Mouse (Mus musculus): ENCODE measurements around the gene Gpr107. TPM values are rescaled to one million over a fixed set of nuclear protein-coding genes. Genes with fewer than 3 reads are reported as not detected.

Gene Gpr107
- polyA plus RNA-seq, 1 experiment from 2014 or later, result 36.4 TPM

DNA sequence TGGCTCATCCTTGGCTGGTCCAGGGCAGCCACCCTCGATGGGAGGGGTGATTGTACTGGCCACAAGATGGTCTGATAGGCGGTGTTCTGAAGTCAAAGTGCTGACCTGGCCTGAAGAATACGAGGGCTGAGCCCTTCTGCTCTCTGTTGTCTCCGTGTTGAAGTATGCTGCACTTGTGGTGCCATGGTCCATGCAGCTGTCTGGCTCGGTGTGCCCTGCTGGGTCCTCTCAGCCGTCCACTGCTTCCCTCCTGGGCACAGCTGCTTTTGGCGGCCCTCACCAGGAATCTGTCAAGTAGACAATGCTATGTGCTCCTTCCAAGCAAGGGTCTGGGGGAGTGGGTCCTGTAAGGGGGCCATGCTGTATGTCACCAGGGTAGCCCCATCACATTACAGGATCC is 68.7 kb downstream of the Gpr107 start:
- no peak for ATAC-seq (ENCODE audit: insufficient number of reproducible peaks, insufficient read depth, low FRiP score, low TSS enrichment, low read depth)
- H3K4me2 ChIP-seq, result no peak overlapping the region
- peaks cover 9% of the 10 kb centered on the region for H3K36me3 ChIP-seq
- H3K9ac ChIP-seq (replicated peaks), result no peak overlapping the region
- H3K4me3 ChIP-seq (replicated peaks), result no peak overlapping the region
- H3K27me3 ChIP-seq, result no peaks in the 10 kb centered on the region
- 82% methylated on average over 7 of the region's 7 CpGs for WGBS
- no peak overlapping the region for H3K27ac ChIP-seq
- H3K9me3 ChIP-seq, result no peaks in the 10 kb centered on the region
- no peaks in the 10 kb centered on the region for H3K4me1 ChIP-seq (replicated peaks)

DNA sequence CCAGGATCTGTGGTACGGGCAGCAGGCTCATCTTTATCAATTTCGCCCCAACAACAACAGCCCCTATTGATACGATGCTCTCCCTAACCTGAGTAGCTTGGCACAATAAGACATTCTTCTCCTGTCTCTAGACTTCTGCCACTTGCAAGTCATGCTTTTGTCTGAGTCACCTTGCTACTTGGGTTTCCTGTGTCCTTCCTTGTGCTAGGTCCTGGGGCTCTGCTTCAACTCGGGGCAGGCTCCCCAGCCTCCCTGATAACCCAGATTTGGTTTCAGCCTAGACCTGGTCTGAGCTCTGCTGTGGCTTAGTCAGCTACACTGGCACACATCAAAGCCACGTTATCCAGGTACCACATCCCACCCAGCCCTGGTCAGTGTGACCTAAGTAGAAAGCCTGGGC is 69.5 kb downstream of the Gpr107 start:
- 78% methylated on average over 5 of the region's 5 CpGs for WGBS

DNA sequence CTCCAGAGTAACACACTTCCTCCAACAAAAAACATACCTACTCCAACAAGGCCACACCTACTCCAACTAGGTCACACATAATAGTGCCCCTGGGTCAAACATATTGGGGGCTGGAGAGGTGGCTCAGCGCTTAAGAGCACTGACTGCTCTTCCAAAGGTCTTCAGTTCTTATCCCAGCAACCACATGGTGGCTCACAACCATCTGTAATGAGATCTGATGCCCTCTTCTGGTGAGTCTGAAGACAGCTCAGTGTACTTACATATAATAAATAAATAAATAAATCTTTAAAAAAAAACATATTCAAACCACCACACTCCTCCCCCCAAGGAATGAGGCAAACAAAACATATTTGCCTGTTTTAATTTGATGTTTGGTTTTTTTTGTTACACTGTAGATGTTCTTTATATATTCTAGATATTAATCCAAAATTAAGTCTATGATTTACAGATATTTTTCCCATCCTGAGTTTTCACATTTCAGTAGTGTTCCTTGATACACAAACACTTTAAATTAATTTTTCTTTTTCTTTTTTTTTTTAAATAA is 76.7 kb downstream of the Gpr107 start:
- H3K27me3 ChIP-seq, result no peaks in the 10 kb centered on the region
- H3K9ac ChIP-seq (replicated peaks), result no peak overlapping the region
- H3K4me1 ChIP-seq (replicated peaks), result no peaks in the 10 kb centered on the region
- 54% methylated on average over 1 of the region's 1 CpGs for WGBS
- no peak overlapping the region for H3K4me3 ChIP-seq (replicated peaks)
- no peak for ATAC-seq (ENCODE audit: insufficient number of reproducible peaks, insufficient read depth, low FRiP score, low TSS enrichment, low read depth)
- peaks cover 9% of the 10 kb centered on the region for H3K9me3 ChIP-seq
- H3K36me3 ChIP-seq, result no peaks in the 10 kb centered on the region
- H3K27ac ChIP-seq, result no peak overlapping the region
- H3K4me2 ChIP-seq, result no peak overlapping the region

More for the DNA sequence above, 69.5 kb downstream of the Gpr107 start:
- peaks cover 7% of the 10 kb centered on the region for H3K9me3 ChIP-seq
- no peak overlapping the region for H3K4me3 ChIP-seq (replicated peaks)
- H3K36me3 ChIP-seq, result peaks cover 2% of the 10 kb centered on the region; the same call in 1 of the 2 replicates
- no peak overlapping the region for H3K4me2 ChIP-seq
- ATAC-seq (ENCODE audit: insufficient number of reproducible peaks, insufficient read depth, low FRiP score, low TSS enrichment, low read depth), result no peak
- H3K4me1 ChIP-seq (replicated peaks), result no peaks in the 10 kb centered on the region
- no peaks in the 10 kb centered on the region for H3K27me3 ChIP-seq
- no peak overlapping the region for H3K27ac ChIP-seq
- H3K9ac ChIP-seq (replicated peaks), result no peak overlapping the region

DNA sequence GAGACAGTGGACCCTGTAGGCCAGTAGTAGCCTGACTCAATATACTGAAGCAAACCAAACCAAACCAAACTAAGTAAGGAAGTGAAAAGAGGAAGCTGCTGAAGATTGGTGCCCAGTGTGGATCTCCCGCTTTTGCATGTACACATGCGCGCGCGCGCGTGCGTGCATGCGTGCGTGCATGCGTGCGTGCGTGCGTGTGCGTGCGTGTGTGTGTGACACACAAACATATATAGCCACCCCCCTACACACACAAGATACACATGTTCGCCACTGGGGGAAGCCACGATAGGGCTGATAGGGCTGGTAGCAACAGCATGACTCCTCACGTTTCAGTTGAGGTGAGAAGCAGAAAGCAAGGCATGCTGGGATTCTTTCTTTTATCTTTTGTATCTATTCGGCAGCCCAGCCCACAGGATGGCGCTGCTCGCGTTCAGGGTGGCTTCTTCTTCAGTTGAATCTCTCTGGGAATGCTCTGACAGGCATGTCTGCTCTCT is 87.1 kb downstream of the Gpr107 start:
- no peak overlapping the region for H3K9ac ChIP-seq (replicated peaks)
- no peaks in the 10 kb centered on the region for H3K9me3 ChIP-seq
- H3K4me3 ChIP-seq (replicated peaks), result peak overlapping the region; percentile 19
- no peak overlapping the region for H3K27ac ChIP-seq
- peaks cover 11% of the 10 kb centered on the region for H3K4me1 ChIP-seq (replicated peaks)
- H3K4me2 ChIP-seq, result peak overlapping the region; percentile 37
- 29% methylated on average over 23 of the region's 23 CpGs for WGBS
- H3K27me3 ChIP-seq, result peaks cover 11% of the 10 kb centered on the region
- no peaks in the 10 kb centered on the region for H3K36me3 ChIP-seq
- no peak for ATAC-seq (ENCODE audit: insufficient number of reproducible peaks, insufficient read depth, low FRiP score, low TSS enrichment, low read depth)

DNA sequence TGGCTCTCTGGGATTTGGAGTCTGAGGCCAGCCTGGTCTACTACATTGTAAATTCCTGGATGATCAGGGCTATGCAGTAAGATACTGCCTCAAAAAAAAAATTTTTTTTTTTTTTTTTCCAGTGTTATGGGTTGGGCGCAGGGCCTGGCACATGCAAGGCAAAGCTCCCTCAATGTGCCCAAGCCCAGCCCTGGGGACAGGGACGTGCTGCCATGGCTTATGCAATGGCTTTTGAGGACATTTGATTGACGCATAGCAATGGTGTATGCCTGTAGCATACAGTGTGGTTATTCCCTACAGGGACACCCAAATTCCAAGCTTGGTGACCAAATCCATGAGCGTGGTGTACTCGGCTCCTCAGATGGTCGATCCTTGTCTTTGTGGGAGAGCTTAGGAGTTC is 87.7 kb downstream of the Gpr107 start:
- no peak overlapping the region; the same call in 1 of the 2 replicates for H3K4me2 ChIP-seq
- H3K4me3 ChIP-seq (replicated peaks), result no peak overlapping the region
- 77% methylated on average over 6 of the region's 6 CpGs for WGBS

DNA sequence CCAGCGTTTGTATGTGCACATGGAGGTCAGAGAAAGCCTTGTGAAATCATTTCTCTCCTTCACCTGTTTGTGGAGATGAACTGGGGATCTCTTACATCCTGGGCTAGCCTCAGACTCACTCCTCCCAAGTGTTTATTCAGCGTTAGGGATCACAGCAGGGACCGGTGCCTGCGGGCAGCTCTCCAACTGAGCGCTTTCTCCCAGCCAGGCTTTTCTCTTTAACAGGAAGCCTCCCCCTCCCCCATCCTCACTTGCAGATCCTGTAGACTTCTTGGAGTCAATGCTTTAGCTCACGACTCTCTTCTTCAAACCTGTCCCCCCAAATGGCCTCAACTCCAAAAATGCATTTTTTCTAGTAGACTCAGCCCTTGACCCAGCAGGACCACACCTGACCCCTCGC is 89.5 kb downstream of the Gpr107 start:
- H3K36me3 ChIP-seq, result no peaks in the 10 kb centered on the region
- peaks cover 11% of the 10 kb centered on the region for H3K27me3 ChIP-seq
- H3K27ac ChIP-seq, result no peak overlapping the region
- peaks cover 23% of the 10 kb centered on the region for H3K4me1 ChIP-seq (replicated peaks)
- H3K4me3 ChIP-seq (replicated peaks), result no peak overlapping the region
- H3K9me3 ChIP-seq, result no peaks in the 10 kb centered on the region
- no peak for ATAC-seq (ENCODE audit: insufficient number of reproducible peaks, insufficient read depth, low FRiP score, low TSS enrichment, low read depth)
- WGBS, result 10% methylated on average over 7 of the region's 7 CpGs
- no peak overlapping the region for H3K9ac ChIP-seq (replicated peaks)
- no peak overlapping the region for H3K4me2 ChIP-seq

More for the DNA sequence above, 87.7 kb downstream of the Gpr107 start:
- no peak for ATAC-seq (ENCODE audit: insufficient number of reproducible peaks, insufficient read depth, low FRiP score, low TSS enrichment, low read depth)
- H3K36me3 ChIP-seq, result no peaks in the 10 kb centered on the region
- H3K27ac ChIP-seq, result no peak overlapping the region
- H3K9me3 ChIP-seq, result no peaks in the 10 kb centered on the region
- H3K9ac ChIP-seq (replicated peaks), result no peak overlapping the region
- peaks cover 17% of the 10 kb centered on the region for H3K4me1 ChIP-seq (replicated peaks)
- peaks cover 11% of the 10 kb centered on the region for H3K27me3 ChIP-seq

DNA sequence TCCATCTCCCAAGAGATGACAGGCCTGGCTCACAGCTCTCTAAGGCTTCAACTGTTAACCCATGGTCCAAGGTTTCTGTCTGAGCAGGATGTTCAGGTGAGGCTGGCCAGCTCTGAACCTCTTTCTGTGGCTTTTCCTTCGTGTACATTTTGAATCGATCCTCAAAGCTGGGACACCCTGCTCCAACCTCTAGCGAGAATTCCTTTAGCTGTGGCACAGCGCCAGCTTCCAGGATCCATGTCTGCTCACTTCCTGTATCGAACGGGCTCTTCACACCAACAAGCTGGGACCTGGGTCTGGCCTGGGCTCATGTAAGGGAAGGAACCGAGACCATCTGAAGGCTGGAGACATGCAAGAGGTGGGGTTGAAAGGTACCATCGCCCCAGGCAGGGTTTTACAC is 92.1 kb downstream of the Gpr107 start:
- 73% methylated on average over 8 of the region's 8 CpGs for WGBS
- H3K9me3 ChIP-seq, result no peaks in the 10 kb centered on the region
- peaks cover 11% of the 10 kb centered on the region for H3K27me3 ChIP-seq
- peaks cover 39% of the 10 kb centered on the region for H3K4me1 ChIP-seq (replicated peaks)
- peak overlapping the region; percentile 91; the same call in 1 of the 2 replicates for H3K4me2 ChIP-seq
- ATAC-seq (ENCODE audit: insufficient number of reproducible peaks, insufficient read depth, low FRiP score, low TSS enrichment, low read depth), result no peak
- H3K36me3 ChIP-seq, result peaks cover 12% of the 10 kb centered on the region
- no peak overlapping the region for H3K4me3 ChIP-seq (replicated peaks)
- H3K27ac ChIP-seq, result no peak overlapping the region
- peak overlapping the region; percentile 95 for H3K9ac ChIP-seq (replicated peaks)

DNA sequence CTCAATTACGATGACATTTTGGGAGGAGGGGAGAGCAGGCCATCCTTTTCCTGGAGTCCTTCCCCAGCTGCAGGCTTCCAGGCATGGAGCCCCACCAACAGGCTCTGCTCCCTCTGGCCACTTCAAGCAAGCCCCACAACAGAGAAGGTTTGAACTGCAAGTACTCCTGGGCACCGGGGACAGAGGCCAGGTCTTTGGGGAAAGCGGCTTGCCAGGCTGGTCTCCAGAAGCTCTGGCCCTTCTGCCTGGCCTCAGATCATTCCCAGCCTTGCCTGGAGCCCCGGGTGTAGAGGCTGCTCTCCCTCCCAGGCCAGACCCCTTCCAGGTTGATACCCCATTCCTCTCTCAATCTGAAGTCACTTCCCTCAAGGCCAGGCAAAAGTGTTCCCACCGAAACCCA is 92.9 kb downstream of the Gpr107 start:
- Histone ChIP-seq H3K9ac (replicated peaks) (peak overlapping the region; percentile 95), H3K36me3 (peaks cover 14% of the 10 kb centered on the region), H3K4me3 (replicated peaks) (peak overlapping the region; percentile 91), H3K4me2 (peak overlapping the region; percentile 91), H3K27me3 (peaks cover 11% of the 10 kb centered on the region), H3K9me3 (no peaks in the 10 kb centered on the region), H3K27ac (peak overlapping the region; percentile 85), H3K4me1 (replicated peaks) (peaks cover 39% of the 10 kb centered on the region)
- WGBS, result 16% methylated on average over 5 of the region's 5 CpGs
- no peak for ATAC-seq (ENCODE audit: insufficient number of reproducible peaks, insufficient read depth, low FRiP score, low TSS enrichment, low read depth)

DNA sequence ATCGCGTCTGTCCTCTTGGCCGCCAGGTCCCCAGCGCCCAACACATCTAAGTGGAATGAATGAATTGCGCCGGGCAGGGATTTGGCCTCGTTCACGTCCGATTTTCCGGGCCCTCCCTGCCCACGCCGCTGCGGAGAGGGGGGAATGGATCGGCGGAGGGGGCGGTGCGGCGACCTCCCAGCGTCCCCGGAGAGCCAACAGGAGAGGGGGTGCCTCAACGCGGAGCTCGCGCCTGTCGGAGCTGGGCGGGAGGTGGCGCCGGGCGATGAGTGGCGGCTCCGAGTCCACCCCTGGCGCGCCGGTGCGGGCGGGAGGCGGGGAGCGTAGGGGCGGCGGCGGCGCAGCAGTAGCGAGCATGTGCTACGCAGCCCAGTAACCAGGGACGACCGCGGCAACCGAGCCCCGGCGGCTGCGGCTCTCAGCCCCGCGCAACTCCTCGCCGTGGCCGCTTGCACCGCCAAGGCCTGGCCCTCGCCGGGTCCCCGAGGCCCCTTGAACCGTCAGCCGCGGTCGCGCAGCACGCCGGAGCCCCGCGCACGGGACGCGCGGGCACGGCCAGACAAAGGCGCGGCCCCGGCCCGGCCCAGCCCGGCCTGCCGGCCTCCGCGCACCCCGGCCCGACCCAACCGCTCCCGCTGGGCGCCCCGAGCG is 93.5 kb downstream of the Gpr107 start, which contains the start of gene Ncs1:
TSS of gene Ncs1 (plus strand) at position 333 of the 651 bp plus-strand sequence.
- Histone ChIP-seq H3K9me3 (no peaks in the 10 kb centered on the region), H3K36me3 (peaks cover 14% of the 10 kb centered on the region), H3K4me1 (replicated peaks) (peaks cover 39% of the 10 kb centered on the region), H3K4me3 (replicated peaks) (peak within 1 kb of the TSS; percentile 91), H3K27ac (peak within 1 kb of the TSS; percentile 85), H3K27me3 (peaks cover 11% of the 10 kb centered on the region), H3K4me2 (peak within 1 kb of the TSS; percentile 91), H3K9ac (replicated peaks) (peak within 1 kb of the TSS; percentile 95)
- peak; percentile 88 for ATAC-seq (ENCODE audit: insufficient number of reproducible peaks, insufficient read depth, low FRiP score, low TSS enrichment, low read depth)
- WGBS, result 1% methylated on average over 84 of the region's 89 CpGs

DNA sequence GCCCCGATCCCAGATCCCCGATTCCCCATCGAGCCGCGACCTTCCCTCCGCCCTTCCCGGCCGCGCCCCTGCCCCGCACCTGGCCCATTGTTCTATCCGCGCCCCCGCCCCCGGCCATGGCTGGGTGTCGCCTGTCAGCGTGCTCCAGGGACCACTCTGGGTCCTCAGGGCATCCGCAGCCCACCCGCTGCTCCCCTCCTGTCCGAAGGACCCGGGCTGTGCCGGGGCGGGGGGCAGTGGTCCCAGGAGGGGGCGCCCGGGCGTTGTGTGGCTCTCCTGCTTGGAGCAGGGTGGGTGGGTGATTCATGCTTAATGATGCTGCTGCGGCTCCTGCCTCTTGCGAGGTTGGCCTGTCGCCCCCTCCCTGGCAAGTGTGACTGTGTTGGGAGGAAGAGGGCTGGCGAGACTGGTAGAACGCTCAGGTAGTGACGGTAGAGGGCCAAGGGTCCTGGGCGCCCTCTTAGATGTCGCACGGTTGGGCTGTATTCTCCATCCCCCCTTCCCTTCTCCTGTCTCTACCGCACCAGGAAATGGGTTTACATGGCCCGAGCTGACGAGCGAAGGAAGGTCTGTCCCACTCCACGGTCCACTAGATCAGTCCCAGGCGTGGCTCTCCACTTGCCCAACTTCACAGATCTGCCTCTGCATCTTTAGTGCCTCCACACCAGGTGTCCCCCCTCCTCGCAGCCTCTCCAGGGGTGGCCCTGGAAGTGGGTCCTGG is 94.3 kb downstream of the Gpr107 start:
- peaks cover 14% of the 10 kb centered on the region for H3K36me3 ChIP-seq
- H3K27ac ChIP-seq, result peak overlapping the region; percentile 85
- H3K9me3 ChIP-seq, result no peaks in the 10 kb centered on the region
- H3K4me2 ChIP-seq, result peak overlapping the region; percentile 91
- H3K27me3 ChIP-seq, result peaks cover 11% of the 10 kb centered on the region
- peak overlapping the region; percentile 95 for H3K9ac ChIP-seq (replicated peaks)
- WGBS, result 1% methylated on average over 41 of the region's 41 CpGs
- H3K4me1 ChIP-seq (replicated peaks), result peaks cover 38% of the 10 kb centered on the region
- peak; percentile 24; the same call in 1 of the 2 replicates for ATAC-seq (ENCODE audit: insufficient number of reproducible peaks, insufficient read depth, low FRiP score, low TSS enrichment, low read depth)
- H3K4me3 ChIP-seq (replicated peaks), result peak overlapping the region; percentile 91

DNA sequence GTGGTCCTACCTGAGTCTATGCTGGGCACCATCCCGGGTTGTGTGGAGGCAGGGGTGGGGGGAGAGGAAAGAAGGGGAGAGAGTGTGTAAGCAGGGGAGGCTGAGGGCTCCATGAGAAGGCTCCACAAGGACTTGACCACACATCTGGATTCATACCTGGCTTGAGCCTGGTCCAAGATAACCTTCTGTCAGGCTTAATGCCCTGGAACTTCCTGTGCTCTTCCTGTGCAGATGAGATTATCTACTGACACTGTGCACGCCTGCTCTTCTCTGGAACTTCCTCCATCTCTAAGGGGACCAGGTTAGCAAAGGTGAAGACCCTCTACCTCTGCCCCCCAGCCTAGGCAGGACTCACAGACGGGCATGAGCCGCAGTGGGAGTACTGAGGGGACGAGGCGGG is 96.7 kb downstream of the Gpr107 start:
- Histone ChIP-seq H3K27ac (no peak overlapping the region), H3K4me1 (replicated peaks) (peaks cover 30% of the 10 kb centered on the region), H3K4me2 (no peak overlapping the region), H3K27me3 (no peaks in the 10 kb centered on the region), H3K9me3 (no peaks in the 10 kb centered on the region), H3K4me3 (replicated peaks) (no peak overlapping the region), H3K9ac (replicated peaks) (no peak overlapping the region), H3K36me3 (peaks cover 14% of the 10 kb centered on the region)
- 85% methylated on average over 6 of the region's 6 CpGs for WGBS
- ATAC-seq (ENCODE audit: insufficient number of reproducible peaks, insufficient read depth, low FRiP score, low TSS enrichment, low read depth), result no peak
